Mouse (Mus musculus): ENCODE data around the gene Zfp106. TPM values are rescaled to one million over a fixed set of nuclear protein-coding genes. Genes with fewer than 3 reads are reported as not detected.

Zfp106 gene
- polyA plus RNA-seq, 1 experiment: 71.4 TPM

GRCm38 (mm10) chr2:120476277-120477087 is 87.2 kb downstream of the Zfp106 start:
- no peak for DNase-seq (ENCODE audit: low read depth)

- no peak for DNase-seq (ENCODE audit: low read depth)
These were observed 92.8 kb downstream of the Zfp106 start for GRCm38 (mm10) chr2:120470856-120471255.

GRCm38 (mm10) chr2:120469715-120470114 is 93.9 kb downstream of the Zfp106 start:
- DNase-seq (ENCODE audit: low read depth): no peak

GRCm38 (mm10) chr2:120469220-120469619 is 94.4 kb downstream of the Zfp106 start:
- DNase-seq (ENCODE audit: low read depth): no peak

- DNase-seq (ENCODE audit: low read depth): no peak
These were observed 95.6 kb downstream of the Zfp106 start for GRCm38 (mm10) chr2:120468011-120468410.

- no peak for DNase-seq (ENCODE audit: low read depth)
These were observed 98.3 kb downstream of the Zfp106 start for GRCm38 (mm10) chr2:120465397-120465785.

- no peak for DNase-seq (ENCODE audit: low read depth)
These were observed 98.8 kb downstream of the Zfp106 start for GRCm38 (mm10) chr2:120464732-120465396.

GRCm38 (mm10) chr2:120464091-120464490 is 99.6 kb downstream of the Zfp106 start:
- DNase-seq (ENCODE audit: low read depth): no peak

- no peak for DNase-seq (ENCODE audit: low read depth)
These were observed 100.3 kb downstream of the Zfp106 start for GRCm38 (mm10) chr2:120463328-120463727.

GRCm38 (mm10) chr2:120460216-120460615 is 103.4 kb downstream of the Zfp106 start:
- no peak for DNase-seq (ENCODE audit: low read depth)

Other genes with a start within 250 kb of the Zfp106 start
- 6.8 and 9.4 TPM in 2 replicates for gene Pla2g4f, start 249.7 kb downstream of the Zfp106 start, polyA plus RNA-seq (2012; rRNA removed)
- gene Vps39, start 210.7 kb downstream of the Zfp106 start, polyA plus RNA-seq (2012; rRNA removed): 23.4 and 27.6 TPM in 2 replicates
- gene Ganc, start 159.9 kb downstream of the Zfp106 start, polyA plus RNA-seq (2012; rRNA removed): 20.1 and 27.0 TPM in 2 replicates
- gene Tmem87a, start 159.7 kb downstream of the Zfp106 start, polyA plus RNA-seq (2012; rRNA removed): 12.9 and 13.8 TPM in 2 replicates
- gene Capn3, start 107.8 kb downstream of the Zfp106 start, polyA plus RNA-seq (2012; rRNA removed): 12.0 and 25.0 TPM in 2 replicates
- 10.0 and 10.8 TPM in 2 replicates for gene Snap23, start 3.8 kb upstream of the Zfp106 start, polyA plus RNA-seq (2012; rRNA removed)
- 3.4 and 4.7 TPM in 2 replicates for gene Haus2, start 45.5 kb upstream of the Zfp106 start, polyA plus RNA-seq (2012; rRNA removed)
- gene Lrrc57, start 45.7 kb upstream of the Zfp106 start, polyA plus RNA-seq (2012; rRNA removed): 11.0 and 13.8 TPM in 2 replicates
- gene Stard9, start 65.3 kb upstream of the Zfp106 start, polyA plus RNA-seq (2012; rRNA removed): 7.0 and 9.9 TPM in 2 replicates